Mouse (Mus musculus): ENCODE measurements around the gene Ces1a.

Gene Ces1a

DNA sequence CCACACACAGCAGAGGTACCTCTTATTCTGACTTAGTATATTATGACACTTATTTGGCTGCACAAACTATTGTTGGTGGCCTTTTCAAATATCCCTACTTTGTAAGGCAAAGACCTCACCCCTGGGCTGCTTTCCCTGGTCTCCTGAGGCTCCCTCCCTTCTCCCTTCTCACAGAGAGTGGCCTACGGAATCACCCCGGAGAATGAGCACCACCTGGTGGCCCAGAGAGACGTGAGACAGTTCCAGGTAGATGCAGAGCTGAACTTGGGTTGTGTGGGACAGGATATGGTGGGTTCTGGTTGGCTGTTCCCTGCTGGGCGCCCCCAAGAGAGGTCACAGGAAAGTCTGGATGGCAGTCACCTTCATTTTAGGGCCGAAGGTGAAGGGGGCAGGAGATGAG lies 51.2 kb downstream of the Ces1a start:
- peak; percentile 34 for DNase-seq (ENCODE audit: low read depth, low spot score)

DNA sequence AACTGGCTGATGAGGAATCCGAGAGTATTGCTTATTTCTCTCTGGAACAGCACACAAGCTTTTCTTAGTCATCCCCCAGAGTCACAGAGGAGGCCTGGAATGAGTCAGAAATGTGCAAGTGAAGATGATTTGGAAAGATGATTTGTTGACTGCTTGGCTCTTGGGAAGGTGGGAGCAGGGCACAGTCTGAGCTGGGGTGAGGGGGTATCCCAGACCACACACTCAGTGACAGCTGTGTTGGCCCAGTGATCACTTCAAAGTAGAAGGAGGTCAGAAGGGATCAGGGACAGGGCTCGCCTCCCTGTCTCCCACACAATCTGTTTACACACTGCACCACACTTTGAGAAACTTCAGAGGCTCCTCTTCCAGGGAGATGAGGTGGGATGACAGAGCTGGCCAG lies 63.6 kb downstream of the Ces1a start:
- DNase-seq (ENCODE audit: low read depth, low spot score), result no peak

DNA sequence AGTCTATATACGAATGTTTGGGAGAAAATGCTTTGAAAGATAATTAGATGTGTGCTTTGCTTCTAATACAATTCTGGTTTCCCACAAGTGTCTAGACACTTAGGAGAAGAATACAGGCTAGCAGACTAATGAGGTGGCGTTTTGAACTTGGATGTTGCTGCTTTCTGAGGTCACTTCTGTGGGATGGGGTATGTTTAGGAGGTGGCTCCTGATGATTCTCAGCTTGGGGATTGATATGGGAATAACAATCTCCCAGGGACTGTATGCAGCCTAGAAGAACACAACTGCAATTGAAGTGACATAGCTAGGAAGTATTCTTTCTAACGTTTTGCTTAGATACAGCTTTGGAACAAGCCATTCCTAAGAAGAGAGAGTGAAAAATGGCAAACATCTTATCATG lies 65.5 kb downstream of the Ces1a start:
- DNase-seq (ENCODE audit: low read depth, low spot score), result no peak

DNA sequence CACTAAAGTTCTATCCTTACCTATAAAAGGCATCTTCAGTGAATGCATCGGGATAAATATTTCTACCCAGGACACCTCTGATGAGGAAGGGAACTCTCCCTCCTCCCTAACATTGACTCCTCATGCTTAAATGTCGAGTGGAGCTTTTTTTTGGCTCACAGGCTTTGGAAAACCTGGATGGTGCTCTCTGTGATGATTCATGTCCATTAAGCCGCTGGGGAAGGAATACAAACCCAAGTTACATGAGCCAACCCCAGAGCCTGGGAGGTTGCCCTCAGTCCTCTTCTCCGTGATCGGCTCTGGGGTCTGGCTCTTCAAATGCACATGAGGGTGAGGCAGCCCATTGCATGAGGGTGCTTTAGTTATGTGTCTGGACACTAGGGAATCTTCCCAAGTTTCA lies 71.3 kb downstream of the Ces1a start:
- no peak for DNase-seq (ENCODE audit: low read depth, low spot score)

DNA sequence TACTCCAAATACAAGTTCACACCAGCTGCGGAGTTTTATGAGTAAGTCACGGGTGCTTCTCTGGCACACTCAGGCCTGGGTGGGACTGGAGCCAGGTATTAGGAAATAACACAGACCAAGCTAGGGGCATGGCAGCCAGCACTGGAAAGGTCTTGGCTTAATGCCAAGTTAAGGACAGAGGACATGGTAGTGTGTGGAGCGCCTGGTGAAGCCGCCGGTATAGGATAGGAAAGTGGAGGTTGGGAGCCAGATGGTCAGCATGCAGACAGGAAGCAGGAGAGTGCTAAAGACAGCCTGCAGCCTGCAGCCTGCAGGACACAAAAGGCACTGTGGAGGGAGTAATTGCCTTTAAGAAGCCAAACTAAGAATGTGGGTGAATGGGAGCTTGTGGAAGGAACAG lies 75.0 kb downstream of the Ces1a start:
- DNase-seq (ENCODE audit: low read depth, low spot score), result peak; percentile 6

All from mesoderm, embryonic 11.5 days (tissue).